Mouse (Mus musculus) heart, postnatal 25 days (tissue): ENCODE results near the gene Atp1b3. TPM values are rescaled to one million over a fixed set of nuclear protein-coding genes. Genes with fewer than 3 reads are reported as not detected.
"Not testable (repeated sequence)": the region's sequence is repeated elsewhere in the genome, so short reads cannot be mapped to it uniquely, and the experiment has no call there.

ENCODE experiments used
- DNase-seq: peaks from one replicate; pipeline ENCODE4 v3.0.0; 2022; ENCODE audit warnings: low spot score
- intact Hi-C: fragments of 180-260 bp; cut with DNase I; formaldehyde crosslinking; loops from one replicate; pipeline ENCODE4 v1.15.1; 2025
- total RNA-seq, 2 experiments: library from RNA; stranded (reverse); gene quantifications; 2 replicates each; pipeline ENCODE4 v1.2.3; 2021

Gene Atp1b3
- total RNA-seq, result 10 to 100 TPM; 58.9 to 64.6 TPM

DNA sequence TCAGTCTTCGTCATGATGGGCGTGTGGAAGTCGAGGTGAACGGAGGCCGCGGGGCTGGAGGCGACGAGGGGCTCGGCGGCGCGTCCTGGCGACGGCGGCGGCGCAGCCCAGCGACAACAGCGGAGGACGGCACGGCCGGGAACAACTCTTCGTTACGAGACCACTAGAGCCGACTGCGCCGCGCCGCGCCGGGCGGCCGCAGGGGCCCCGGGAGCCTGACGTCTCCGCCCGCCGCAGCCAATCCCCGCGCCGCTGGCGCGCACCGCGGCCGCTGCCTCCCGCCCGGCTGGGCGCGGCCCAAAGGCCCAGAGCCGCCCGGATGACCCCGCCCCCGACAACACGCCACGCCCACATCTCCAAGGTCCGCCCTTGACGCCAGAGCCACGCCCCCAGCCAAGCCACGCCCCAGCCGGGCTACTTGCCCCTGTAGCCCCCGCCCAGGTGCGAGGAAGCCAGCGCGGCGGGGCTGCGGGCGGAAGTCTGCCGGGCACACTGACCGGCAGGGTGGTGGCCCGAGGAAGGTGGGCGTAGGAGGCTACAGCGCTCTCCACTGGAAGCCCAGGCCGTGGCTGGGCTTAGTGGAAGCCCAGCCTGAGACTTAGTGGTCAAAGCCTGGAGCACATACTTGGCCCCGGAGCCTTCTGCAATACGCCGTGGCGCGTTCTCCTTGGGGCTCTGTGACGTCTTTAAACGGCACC lies at the start of gene Atp1b3:
TSS of gene Atp1b3 (minus strand) at position 302 of the 698 bp plus-strand sequence.
- intact Hi-C loops, result loop anchor here (5.0 kb wide), 2 partner anchors 73 to 113 kb away; partner anchors contain the start of gene Rnf7
- DNase-seq, result peak; percentile 98

DNA sequence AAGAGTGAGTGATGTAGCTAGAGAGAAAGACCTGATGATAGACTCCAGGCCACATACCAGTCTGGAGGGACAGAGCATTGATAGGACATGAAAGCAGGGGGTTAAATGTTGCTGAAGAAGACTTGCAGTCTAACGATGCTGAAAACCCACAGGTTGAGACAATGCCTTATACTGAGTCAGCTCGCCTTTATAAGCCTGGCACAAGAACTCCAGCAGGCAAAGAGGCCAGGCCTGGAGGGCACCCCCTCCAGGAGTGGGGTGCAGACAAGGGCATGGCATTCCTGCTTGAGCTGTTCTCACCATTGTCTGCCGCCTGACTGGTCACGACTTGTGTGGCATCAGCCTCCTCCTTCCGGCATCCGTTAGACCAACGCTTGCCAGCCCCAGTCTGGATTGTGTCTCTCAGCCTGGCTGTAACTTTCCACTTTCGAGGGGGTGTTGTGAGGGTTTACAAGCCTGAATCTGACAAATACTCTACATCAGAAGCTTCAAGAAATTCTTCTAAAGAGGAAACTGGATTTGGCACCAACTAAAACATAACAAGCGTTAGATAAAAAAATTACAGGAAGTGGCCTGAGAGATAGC lies 48.7 kb upstream of the Atp1b3 start:
- intact Hi-C loops, result no loop called here
- DNase-seq, result no peak

DNA sequence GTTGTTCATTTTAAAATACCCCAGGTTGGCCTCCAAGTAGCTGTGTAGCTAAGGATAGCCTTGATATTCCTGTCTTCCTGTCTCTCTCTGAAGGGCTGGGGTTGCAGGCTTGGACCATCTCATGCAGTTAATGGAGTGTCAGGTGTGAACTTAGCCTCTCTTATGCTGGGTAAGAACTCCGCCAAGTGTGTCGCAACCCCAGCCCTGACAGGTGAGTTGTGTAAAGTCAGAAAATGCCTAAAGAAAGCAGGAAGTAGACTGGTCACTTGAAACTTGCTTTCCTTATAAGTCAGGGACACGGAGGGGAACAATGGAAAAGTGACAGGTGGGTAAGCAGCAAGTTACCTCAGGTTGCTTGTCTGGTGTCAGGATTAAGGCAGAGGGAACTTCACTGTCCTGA lies 40.1 kb upstream of the Atp1b3 start:
- DNase-seq, result no peak
- intact Hi-C loops, result no loop called here

DNA sequence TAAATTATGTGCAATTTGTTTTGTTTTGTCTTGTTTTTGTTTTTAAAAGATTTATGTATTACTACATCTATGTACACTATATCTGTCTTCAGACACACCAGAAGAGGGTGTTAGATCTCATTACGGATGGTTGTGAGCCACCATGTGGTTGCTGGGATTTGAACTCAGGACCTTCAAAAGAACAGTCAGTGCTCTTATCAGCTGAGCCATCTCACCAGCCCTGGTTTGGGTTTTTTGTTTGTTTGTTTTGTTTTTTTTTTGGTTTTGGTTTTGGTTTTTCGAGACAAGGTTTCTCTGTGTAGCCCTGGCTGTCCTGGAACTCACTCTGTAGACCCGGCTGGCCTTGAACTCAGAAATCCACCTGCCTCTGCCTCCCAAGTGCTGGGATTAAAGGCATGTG lies 35.7 kb upstream of the Atp1b3 start:
- DNase-seq, result not testable (repeated sequence)
- intact Hi-C loops, result loop anchor here (2.0 kb wide), 1 partner anchor 15 kb away; no protein-coding TSS in a partner anchor

DNA sequence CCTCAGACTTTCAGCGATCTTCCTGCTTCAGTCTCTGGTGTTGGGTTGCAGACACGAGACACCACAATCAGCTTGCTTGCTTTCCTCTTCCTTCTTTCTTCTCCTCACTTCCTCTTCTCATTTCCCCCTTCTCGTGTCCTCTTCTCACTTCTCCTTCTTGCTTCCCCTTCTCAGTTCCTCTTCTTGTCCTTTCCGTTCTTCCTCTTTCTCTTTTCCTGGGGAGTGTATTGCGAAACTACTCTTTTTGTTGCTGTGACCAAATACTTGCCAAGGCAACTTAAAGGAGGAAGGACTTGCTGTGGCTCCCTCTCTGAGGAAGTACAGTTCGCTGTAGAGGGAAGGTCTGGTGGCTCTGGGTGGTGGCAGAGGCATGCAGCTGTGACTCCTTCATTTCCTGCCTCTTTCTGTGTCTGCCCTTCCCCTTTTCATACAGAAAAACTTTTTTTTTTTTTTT lies 35.2 kb upstream of the Atp1b3 start:
- intact Hi-C loops, result no loop called here
- no peak for DNase-seq

DNA sequence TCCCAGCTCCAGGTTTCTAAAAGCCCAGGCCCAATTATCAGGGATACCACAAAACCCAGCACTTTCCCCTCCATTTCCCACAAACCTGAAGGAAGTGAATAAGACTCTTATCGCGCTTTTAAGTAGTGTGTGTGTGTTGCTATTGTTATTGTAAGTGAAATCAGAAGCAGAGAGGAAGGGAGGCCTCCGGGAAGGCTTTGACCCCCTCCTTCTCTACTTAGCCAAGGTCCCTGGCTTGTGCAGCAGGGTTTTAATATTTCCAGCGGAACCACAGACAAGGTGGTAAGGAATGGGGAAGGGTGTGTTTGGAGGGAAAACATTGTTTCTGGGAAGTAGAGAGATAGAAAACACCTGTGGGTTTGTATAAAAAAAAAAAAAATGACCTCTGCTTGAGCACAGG lies 34.4 kb upstream of the Atp1b3 start:
- intact Hi-C loops, result no loop called here
- no peak for DNase-seq

DNA sequence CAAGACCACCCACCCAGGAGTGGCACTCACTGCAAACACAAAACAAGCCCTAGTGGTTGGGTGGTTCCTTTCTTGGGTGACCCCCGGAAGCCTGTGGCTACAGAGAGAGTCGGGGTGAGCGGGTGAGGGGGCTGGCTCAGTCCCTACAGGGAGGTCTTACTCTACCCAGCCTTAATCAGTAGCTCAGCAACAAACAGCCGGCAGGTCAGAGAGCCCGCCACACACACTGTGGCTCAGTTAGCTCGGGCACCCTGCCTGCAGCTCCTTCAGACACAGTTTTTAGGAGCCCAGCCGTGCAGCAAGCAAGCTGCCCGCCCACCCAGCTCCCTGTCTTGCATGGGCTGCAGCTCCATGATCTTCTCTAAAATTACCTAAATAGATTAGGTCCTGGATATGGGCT lies 33.9 kb upstream of the Atp1b3 start:
- intact Hi-C loops, result no loop called here
- no peak for DNase-seq

DNA sequence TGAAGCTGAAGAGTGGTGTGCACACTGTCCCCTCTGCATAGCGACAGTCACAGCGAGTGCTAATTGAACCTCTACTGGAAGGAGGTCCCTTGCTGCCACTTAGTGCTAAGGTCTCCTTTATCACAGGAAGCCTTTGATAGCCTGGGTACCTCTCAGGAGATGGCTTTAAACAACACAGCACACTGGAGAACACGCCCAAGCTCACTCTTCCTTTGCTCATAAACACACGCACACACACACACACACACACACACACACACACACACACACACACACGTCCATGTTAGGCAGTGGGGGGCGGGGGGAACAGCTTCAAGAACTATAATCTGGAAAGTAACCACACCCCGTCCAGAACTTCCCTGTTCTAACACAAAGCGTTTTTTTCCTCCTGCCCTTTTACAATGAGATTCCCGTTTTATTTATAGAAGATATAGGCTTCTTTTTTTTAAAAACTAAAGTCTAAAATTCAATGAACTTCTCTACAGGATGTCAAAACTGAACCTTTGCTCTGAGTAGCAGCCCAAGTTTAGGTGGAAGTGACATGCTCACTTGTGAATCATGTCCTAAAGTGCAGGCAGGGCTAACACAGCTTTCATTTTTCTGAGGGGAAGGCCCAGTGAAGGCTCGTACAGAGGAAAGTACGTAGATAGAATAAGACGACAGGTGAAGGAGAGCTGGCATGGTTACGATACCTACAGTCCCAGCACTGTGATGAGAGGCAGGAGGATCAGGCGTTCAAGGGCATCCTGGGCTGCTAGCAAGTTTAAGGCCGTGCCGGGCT lies 30.9 kb upstream of the Atp1b3 start:
- intact Hi-C loops, result no loop called here
- no peak for DNase-seq

DNA sequence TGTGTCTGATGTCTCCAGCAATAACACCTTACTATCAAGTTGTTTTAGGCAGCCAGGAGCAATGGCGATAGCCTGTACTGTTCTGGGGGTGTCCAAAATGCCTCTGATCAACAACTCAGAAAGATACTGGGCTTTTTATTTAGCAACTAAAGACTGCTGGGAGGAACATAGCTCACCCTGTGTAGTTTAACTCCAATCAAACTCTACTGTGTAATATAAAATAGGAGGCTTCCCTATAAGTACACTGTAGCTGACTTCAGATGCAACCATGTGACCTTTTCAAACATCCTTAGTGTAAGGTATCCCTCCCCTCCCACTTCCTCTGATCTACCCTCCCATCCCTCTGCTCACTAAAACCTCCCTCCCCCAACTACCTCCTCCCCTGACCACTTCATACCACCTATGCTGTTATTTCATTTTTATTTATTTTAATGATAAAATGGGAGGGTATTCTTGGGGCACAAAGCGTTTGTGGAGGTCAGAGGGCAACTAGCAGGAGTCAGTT lies 29.5 kb upstream of the Atp1b3 start:
- intact Hi-C loops, result no loop called here
- DNase-seq, result no peak

DNA sequence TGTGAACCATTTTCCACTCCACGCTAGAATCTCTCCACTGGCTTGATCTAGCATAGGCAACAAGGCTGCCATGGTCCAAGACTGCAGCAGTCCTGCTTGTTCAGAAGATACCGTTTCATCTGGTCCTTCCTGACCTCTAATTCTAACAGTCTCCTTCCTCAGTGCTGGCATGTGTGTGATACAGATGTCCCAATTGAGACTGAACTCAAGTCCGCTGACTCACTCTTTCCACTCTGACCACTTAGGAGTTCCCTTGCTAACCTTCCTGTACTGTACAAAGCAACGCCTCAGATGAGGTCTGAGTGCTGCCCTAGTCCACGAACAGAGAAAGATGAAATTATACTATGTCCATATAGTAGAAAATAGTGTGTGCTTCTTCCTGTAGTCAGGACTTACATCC lies 28.9 kb upstream of the Atp1b3 start:
- intact Hi-C loops, result no loop called here
- DNase-seq, result no peak

DNA sequence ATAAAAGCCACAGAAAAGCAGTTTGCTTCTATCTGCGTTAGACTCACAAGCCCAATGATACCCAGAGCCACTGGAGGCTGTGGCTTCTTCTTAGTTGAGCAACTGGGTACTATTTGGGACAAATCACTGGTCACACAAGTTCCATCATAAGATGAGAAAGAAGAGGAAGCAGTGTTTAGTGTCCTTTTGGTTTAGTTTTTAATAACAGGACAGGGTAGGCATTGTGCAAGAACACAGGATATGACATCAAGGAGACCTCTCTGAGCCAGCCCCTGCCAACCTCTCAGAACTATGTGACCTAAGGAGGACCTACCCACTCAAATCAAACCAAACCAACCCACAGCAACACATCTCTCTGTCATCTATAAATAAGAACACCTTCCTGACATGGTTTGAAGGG lies 27.7 kb upstream of the Atp1b3 start:
- intact Hi-C loops, result no loop called here
- DNase-seq, result no peak

DNA sequence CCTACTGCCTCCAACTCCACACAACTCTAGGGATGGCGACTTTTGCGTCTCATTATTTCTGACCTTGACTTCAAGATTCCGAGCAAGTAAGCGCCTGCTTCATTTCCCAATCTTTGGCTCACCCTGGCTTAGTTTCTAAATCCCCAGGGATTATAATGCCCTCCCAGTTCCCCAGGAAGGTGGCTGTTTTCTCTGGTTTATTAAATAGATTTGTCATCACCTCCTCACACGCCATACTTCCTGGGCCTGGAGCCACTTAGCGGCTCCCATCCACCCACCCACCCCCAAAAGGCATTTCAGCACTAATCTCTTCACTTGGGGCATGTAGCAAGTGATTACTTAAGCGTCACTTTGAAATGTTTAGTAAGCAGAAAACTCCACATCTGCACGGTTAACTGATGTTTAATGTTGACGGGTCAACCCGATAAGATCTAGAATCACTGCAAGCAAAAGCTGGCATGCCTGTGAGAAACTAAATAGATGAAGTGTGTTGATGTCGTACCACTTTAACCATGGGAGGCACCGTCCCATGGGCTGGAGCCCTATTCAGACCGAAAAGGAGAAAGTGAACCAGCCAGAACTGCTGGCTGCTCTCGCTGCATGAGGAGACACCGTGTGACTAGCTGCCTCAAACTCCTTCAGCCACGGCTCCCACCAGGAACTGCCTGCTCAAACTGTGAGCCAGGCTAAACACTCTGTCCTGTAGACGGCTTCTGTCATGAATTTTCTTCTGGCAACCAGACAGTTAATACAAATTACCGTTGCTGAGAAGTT lies 19.7 kb upstream of the Atp1b3 start:
- intact Hi-C loops, result no loop called here
- DNase-seq, result no peak

DNA sequence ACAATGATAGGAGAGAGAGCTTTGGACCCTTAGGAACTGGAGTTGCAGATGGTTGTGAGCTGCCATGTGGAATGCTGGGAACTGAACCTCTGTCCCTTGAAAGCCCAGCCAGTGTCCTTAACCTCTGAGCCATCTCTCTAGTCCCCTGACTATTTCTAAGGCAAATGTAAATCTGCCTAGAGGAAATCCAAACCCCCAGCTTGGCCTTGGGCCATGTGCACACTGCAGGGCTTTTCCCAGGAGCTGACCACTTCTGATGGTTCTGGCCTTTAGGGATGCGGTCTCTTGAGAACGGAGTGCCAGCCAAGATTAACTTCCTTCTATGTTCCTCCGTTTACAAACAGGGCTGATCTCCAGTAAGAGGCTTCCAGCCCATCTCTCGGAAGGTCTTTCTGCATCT lies 18.5 kb upstream of the Atp1b3 start:
- no peak for DNase-seq
- intact Hi-C loops, result no loop called here

DNA sequence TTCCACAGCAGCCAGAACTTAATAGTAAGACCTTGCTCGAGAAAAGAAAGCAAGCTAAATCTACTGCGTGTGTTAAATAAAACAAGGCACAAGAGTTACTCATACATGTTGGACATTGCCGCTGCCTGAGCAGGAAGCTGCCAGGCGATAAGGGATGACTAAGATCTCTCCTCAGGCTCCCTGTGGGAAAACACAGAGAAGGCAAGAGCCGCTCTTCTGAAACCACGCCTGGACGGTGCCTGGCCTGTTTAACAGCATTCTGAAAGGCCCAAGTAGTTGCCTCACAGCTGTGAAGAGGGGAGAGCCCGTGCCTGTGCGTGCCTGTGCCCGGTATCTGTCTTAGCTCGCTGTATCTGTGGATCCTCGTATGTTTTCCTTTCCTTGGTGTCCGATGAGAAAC lies 17.2 kb upstream of the Atp1b3 start:
- intact Hi-C loops, result no loop called here
- DNase-seq, result peak; percentile 58

DNA sequence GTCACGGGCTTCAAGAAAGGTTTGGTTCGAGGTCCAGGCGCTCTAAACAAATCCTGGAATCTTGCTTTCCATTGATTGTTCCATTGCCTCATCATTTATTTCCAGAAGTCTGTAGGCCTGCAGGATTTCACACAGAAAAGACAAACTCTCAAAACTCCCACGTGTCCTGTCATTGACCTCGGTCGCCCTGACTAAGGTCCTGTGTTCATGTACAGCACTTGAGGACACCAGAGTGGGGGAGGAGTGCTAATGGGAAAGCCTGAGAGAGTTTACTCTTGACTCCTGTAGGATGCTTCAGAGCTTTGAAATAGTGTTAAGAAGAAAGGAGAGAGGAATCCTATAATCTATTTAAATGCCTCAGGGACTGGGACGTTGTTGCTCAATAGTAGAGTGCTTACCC lies 15.3 kb upstream of the Atp1b3 start:
- intact Hi-C loops, result no loop called here
- DNase-seq, result no peak

DNA sequence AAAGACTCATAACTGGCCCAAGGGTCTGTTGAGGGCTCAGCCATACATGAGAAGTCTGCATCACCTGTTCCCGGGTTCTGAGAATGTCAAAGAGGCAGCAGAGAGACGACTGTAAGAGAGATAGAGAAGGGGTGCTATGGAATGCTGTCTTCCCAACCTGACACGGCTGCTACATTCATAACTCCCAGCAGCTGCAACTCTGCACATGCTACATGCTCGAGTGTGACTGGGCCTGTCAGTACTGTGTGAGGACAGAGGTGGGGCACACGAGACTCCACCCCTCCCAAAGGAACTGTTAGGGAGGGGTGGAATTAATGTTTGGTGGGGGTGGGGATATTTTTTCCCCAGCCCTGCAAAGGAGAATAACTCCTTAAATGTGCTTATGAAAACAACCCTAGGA lies 14.5 kb upstream of the Atp1b3 start:
- intact Hi-C loops, result no loop called here
- DNase-seq, result no peak

DNA sequence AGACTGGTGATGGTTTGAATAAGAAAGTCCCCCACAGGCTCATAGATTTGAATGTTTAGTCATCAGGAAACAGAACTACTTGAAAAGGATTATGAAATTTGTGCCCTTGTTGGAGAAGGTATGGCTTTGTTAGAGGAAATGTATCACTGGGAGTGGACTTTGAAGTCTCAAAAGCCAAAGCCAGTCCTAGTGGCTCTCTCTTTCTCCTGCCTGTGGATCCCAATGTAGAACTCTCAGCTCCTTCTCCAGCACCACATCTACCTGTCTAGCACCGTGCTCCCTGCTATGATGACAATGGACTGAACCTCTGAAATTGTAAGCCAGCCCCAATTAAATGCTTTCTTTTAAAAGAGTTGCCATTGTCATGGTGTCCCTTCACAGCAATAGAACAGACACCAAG lies 12.9 kb upstream of the Atp1b3 start:
- no peak for DNase-seq
- intact Hi-C loops, result no loop called here

DNA sequence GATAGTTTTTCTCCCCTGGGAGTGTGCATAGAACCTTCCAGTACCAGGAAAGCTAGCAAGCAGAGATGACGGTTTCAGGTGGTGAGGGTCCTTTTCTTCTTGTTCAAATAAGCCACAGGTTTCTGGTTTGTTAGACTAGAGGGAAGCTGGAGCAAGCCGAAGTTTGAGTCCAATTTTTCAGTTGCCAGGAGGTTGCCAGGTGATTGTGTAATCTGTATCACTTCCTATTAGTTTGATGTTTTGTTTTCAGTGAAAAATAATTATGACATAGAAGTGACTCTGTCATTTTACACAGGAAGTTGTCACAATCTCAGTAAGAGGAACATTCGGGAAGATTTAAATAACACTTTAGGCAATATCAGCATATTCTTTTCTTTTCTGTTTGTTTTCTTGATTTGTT lies 11.6 kb upstream of the Atp1b3 start:
- intact Hi-C loops, result no loop called here
- no peak for DNase-seq

DNA sequence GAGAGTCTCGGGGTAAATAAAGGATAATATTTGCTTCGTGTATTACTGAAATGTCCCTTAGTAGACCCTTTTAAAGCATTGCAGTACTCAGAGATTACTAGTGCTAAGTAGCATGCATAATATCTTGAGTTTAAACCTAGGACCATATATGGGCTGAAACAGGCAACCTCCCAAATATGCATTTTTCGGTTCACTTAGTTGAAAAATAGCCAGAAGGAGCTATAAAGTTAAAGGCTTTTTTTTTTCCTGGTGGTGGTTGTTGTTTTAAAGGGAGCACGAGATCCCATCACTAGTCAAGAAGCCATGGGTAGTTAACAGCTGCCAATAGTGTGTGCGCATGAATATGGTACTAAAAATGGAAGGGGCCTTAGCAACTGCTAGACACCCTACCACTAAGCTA lies 6.8 kb upstream of the Atp1b3 start:
- intact Hi-C loops, result no loop called here
- DNase-seq, result no peak

DNA sequence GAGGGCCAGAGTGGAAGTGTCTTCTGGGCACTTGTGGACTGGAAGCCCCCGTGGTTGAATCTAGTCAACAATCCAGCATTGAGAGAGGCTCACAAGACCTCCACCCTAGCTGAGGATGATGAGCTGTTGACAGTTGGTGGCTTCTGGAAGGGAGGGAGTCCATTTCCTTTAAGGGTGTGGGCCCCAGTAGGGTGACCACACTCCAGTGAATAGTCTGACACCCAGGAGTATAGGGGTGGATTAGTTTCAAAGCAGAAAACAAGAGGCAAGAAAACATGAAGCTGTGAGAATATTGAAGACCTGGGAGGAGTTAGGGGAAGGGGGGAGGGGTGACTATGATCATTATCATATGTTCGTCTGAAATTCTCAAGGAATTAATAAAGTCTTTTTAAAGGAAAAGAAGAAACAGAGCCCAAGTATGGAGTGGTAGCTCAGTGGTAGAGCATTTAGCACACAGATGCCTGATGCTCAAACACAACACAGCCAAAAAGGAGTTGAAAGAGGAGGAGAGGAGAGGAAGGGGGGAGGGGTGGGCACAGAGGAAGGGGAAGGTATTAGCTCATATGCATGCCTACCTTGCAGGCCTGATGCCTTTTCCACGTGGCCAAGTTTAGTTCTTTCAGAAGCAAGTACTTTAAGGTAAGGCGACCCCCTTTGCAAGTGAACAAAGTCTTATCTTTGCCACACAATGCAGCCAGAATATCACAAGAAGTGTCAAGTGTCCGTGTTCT lies 5.6 kb upstream of the Atp1b3 start:
- no peak for DNase-seq
- intact Hi-C loops, result no loop called here
